Comparison of ENCODE assay signal across 9 mouse cellular contexts in the genomic region with DNA sequence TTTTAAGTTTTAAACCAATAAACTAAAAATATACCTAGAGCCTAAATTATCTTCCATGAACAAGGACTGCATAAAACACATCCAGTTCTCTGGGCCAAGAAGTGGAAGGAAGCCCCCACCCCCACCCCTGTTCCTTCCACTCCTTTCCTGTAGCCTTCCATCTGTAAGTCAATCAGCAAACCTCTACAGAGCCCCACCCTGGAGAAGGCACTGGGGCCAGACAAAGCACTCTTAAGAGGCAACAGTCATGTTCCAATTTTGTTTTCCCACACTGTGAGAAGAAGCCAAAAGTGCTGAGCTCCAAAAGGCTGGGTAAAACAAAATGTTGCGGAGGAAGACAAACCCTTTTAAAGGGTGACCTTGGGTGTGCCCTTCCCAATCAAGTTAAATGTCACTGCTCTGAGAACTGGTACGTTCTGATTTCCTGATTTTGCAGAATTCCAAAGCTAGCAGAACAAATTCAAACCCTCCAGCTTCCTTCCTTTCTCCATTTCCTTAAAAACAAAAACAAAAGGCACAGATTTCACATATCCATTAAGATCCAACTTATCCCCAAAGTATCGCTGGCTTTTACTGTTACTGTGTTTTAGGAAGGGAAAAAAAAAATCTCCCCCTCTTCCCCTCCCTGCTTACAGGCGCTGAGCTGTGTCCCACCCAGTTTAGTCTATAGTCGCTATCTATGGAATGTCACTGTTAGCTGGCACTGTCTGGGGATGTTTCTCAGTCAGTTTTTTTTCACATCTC.
DNase-seq lines count a peak whose midpoint lies in the region; ATAC-seq and TF ChIP-seq lines count a peak whose summit lies in the region.
"Had no signal": no experiment of that assay in that cellular context is flagged by ENCODE, and none has a peak within 500 bp of the region (broad histone marks: within the 10 kb centered on the region; RNA-seq: fewer than 3 reads in every experiment).

No protein-coding gene starts in this region.

- peak overlapping the region; percentile 72 for H3K27ac ChIP-seq in gastrocnemius, adult 2 months
- H3K27ac ChIP-seq in limb, embryonic 13.5 days, result peak overlapping the region; percentile 23; the same call in 1 of the 2 replicates

- H3K36me3 ChIP-seq in limb, embryonic 13.5 days, result peaks cover 4% of the 10 kb centered on the region; the same call in 1 of the 2 replicates

- peaks cover 89% of the 10 kb centered on the region for H3K4me1 ChIP-seq in limb, embryonic 13.5 days

- H3K27me3 ChIP-seq in limb, embryonic 13.5 days, result no peaks in the 10 kb centered on the region

- no peak overlapping the region for H3K4me2 ChIP-seq in limb, embryonic 13.5 days (replicated peaks)

- no peak for ATAC-seq in limb, embryonic 13.5 days (ENCODE audit: low FRiP score, low read depth)

- no peak for DNase-seq in gastrocnemius, adult 2 months
- no peak for DNase-seq in gastrocnemius, postnatal 36 days
- peak; percentile 40 for DNase-seq in kidney, postnatal 14 days
- DNase-seq in kidney, postnatal 4 days, result no peak
- peak; percentile 43 for DNase-seq in brain, adult 2 months (ENCODE audit: low read depth, low spot score)
- DNase-seq in left cerebral cortex, adult 9 months (ENCODE audit: low spot score in 2 of 2), result no peak
- no peak for DNase-seq in layer of hippocampus, adult 8-10 months (ENCODE audit: low spot score in 2 of 2)

- H3K4me3 ChIP-seq in gastrocnemius, adult 2 months, result no peak overlapping the region
- no peak overlapping the region for H3K4me3 ChIP-seq in limb, embryonic 13.5 days
- H3K4me3 ChIP-seq: myocyte had no signal

- TF ChIP-seq CTCF in gastrocnemius, adult 2 months (IDR thresholded peaks at IDR 0.05), result no peak

- 63% methylated on average over 5 of the region's 5 CpGs for WGBS in limb, embryonic 13.5 days

- intact Hi-C loops in gastrocnemius, adult 2 months (cut with DNase I), result loop anchor here (5.0 kb wide), 1 partner anchor 93 kb away; the partner anchor contains the start of gene Tcf7l1
- intact Hi-C loops in gastrocnemius, postnatal 36 days (cut with DNase I), result no loop called here

- no peaks in the 10 kb centered on the region for H3K9me3 ChIP-seq in limb, embryonic 13.5 days

- no peak overlapping the region for H3K9ac ChIP-seq in limb, embryonic 13.5 days

Comparison
In these comparisons a context has a peak if more than half of its experiments do, and no peak if none do; other contexts are left out.
1. DNase-seq: peak in kidney, postnatal 14 days (single experiment) and brain, adult 2 months (single experiment); none in gastrocnemius, adult 2 months (single experiment), gastrocnemius, postnatal 36 days (0 of 2), kidney, postnatal 4 days (0 of 2), left cerebral cortex, adult 9 months (0 of 2) and layer of hippocampus, adult 8-10 months (0 of 2).